ENCODE assay signal across 8 mouse cellular contexts in the genomic region with DNA sequence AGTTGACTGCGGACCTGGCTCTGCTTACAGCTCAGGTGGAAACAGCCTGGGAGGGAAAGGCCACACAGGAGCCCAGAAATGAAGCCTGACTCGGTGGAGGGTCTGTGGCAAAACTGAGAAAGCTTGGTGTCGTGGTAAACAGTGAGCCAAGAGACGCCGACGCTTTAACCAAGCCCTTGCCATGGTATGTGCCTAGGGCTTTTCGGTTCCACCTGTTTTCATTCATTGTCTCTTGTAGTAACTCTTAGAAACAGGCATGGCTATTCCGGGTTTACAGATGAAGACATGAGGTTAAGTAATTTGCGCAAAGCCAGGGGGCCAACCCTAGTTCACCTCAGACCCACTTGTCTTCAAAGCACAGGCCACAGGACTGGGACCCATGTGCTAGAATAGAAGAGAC. TPM values are rescaled to one million over a fixed set of nuclear protein-coding genes. Genes with fewer than 3 reads are reported as not detected.
DNase-seq lines count a peak whose midpoint lies in the region; ATAC-seq and TF ChIP-seq lines count a peak whose summit lies in the region.

No protein-coding gene starts in this region.

- DNase-seq in lung, embryonic 14.5 days, result no peak
- no peak for DNase-seq in lung, postnatal 4 days
- DNase-seq in limb, embryonic 11.5 days (ENCODE audit: low spot score), result no peak
- no peak for DNase-seq in T-cell, adult 2 months (ENCODE audit: low spot score)
- DNase-seq in adrenal gland, adult 18-20 months (ENCODE audit: low spot score in 2 of 2), result no peak
- no peak for DNase-seq in cerebellum, adult 18-20 months

- H3K9me3 ChIP-seq in lung, embryonic 14.5 days (ENCODE audit: low read depth, low read length), result no peaks in the 10 kb centered on the region
- no peaks in the 10 kb centered on the region for H3K9me3 ChIP-seq in limb, embryonic 11.5 days (ENCODE audit: control insufficient read depth, low read length)

- H3K27me3 ChIP-seq in lung, embryonic 14.5 days (ENCODE audit: insufficient read depth, low read length), result 0 out of 2 replicates have a peak, but pooled peaks cover 3% of the 10 kb centered on the region
- no peaks in the 10 kb centered on the region for H3K27me3 ChIP-seq in limb, embryonic 11.5 days (ENCODE audit: control insufficient read depth, insufficient read depth, low read length)

- peak overlapping the region; percentile 78 for H3K4me3 ChIP-seq in lung, embryonic 14.5 days (ENCODE audit: low read depth, low read length)
- H3K4me3 ChIP-seq in embryonic fibroblast, embryonic 13.5 days (ENCODE audit: insufficient read depth, low read length), result peak overlapping the region; percentile 73
- peak overlapping the region; percentile 89 for H3K4me3 ChIP-seq in limb, embryonic 11.5 days (ENCODE audit: low read depth, low read length)
- peak overlapping the region; percentile 69; the same call in 1 of the 2 replicates for H3K4me3 ChIP-seq in olfactory bulb, adult 2 months (ENCODE audit: insufficient read depth, low read depth, low read length)

- H3K27ac ChIP-seq in lung, embryonic 14.5 days (ENCODE audit: low read depth), result peak overlapping the region; percentile 50; the same call in 1 of the 2 replicates
- H3K27ac ChIP-seq in embryonic fibroblast, embryonic 13.5 days (ENCODE audit: insufficient read depth, low read length), result no peak overlapping the region
- H3K27ac ChIP-seq in limb, embryonic 11.5 days (replicated peaks; ENCODE audit: low read depth, low read length), result no peak overlapping the region
- H3K27ac ChIP-seq in olfactory bulb, adult 2 months (ENCODE audit: insufficient read depth, low read depth, low read length), result no peak overlapping the region

- no peaks in the 10 kb centered on the region for H3K36me3 ChIP-seq in lung, embryonic 14.5 days (ENCODE audit: insufficient read depth)
- H3K36me3 ChIP-seq in limb, embryonic 11.5 days (ENCODE audit: control insufficient read depth, insufficient read depth, low read length), result no peaks in the 10 kb centered on the region

- ATAC-seq in lung, embryonic 14.5 days (ENCODE audit: insufficient read depth), result no peak
- no peak for ATAC-seq in limb, embryonic 11.5 days (ENCODE audit: insufficient number of reproducible peaks, low FRiP score, low TSS enrichment, low read depth)

- TF ChIP-seq CTCF in lung, embryonic 14.5 days (IDR thresholded peaks at IDR 0.05; ENCODE audit: low read depth), result no peak
- no peak for TF ChIP-seq CTCF in embryonic fibroblast, embryonic 13.5 days (IDR thresholded peaks at IDR 0.05; ENCODE audit: borderline replicate concordance, insufficient read depth, low read length)
- TF ChIP-seq CTCF in olfactory bulb, adult 2 months (IDR thresholded peaks at IDR 0.05; ENCODE audit: insufficient read depth, low read depth, low read length), result no peak

- WGBS in lung, embryonic 14.5 days, result 52% methylated on average over 9 of the region's 9 CpGs
- 55% methylated on average over 9 of the region's 9 CpGs for WGBS in limb, embryonic 11.5 days
- 63% methylated on average over 9 of the region's 9 CpGs for WGBS in olfactory bulb, adult 2 months

- peak overlapping the region; percentile 75 for H3K9ac ChIP-seq in lung, embryonic 14.5 days
- no peak overlapping the region for H3K9ac ChIP-seq in limb, embryonic 11.5 days (ENCODE audit: low read length)

- peak overlapping the region; percentile 88 for H3K4me2 ChIP-seq in lung, embryonic 14.5 days
- H3K4me2 ChIP-seq in limb, embryonic 11.5 days (ENCODE audit: low read depth, severe bottlenecking), result peak overlapping the region; percentile 93

- TF ChIP-seq POLR2A in embryonic fibroblast, embryonic 13.5 days (IDR thresholded peaks at IDR 0.05; ENCODE audit: low read depth, low read length), result no peak
- TF ChIP-seq POLR2A in olfactory bulb, adult 2 months (IDR thresholded peaks at IDR 0.05; ENCODE audit: insufficient read depth, low read depth, low read length), result no peak

- H3K4me1 ChIP-seq in lung, embryonic 14.5 days (ENCODE audit: insufficient read depth), result peaks cover 8% of the 10 kb centered on the region
- H3K4me1 ChIP-seq in embryonic fibroblast, embryonic 13.5 days (ENCODE audit: control insufficient read depth, insufficient read depth, low read length), result no peaks in the 10 kb centered on the region; the same call in 1 of the 2 replicates
- no peaks in the 10 kb centered on the region for H3K4me1 ChIP-seq in limb, embryonic 11.5 days (ENCODE audit: control insufficient read depth, insufficient read depth, low read length)
- H3K4me1 ChIP-seq in olfactory bulb, adult 2 months (ENCODE audit: control insufficient read depth, insufficient read depth, low read length), result peaks cover 6% of the 10 kb centered on the region; the same call in 1 of the 2 replicates

RNA-seq across cellular contexts. Expression of gene Creg1, which starts 1.0 kb away (rescaled TPM):
- 54.3 and 58.3 TPM in 2 replicates for polyA plus RNA-seq in lung, embryonic 14.5 days (2014; fragmentation: Nextera tagmentation; extraction: Ambion mirVana)
- polyA plus RNA-seq in embryonic fibroblast, embryonic 13.5 days (2011; ENCODE audit: insufficient read length, low read depth, missing spikeins), result 31.1 and 37.5 TPM in 2 replicates
- 33.6 and 41.6 TPM in 2 replicates for polyA plus RNA-seq in limb, embryonic 11.5 days (2014; fragmentation: Nextera tagmentation; extraction: Ambion mirVana)
- not detected in 2 replicates for polyA plus RNA-seq in olfactory bulb, adult 2 months (2012; ENCODE audit: insufficient read depth, insufficient read length, low replicate concordance, missing spikeins)
- 10 to 100 TPM; 68.6 to 77.2 TPM for total RNA-seq in adrenal gland, adult 18-20 months (2021)

RNA-seq across cellular contexts. Expression of gene Cd247, which starts 23.9 kb away (rescaled TPM):
- 1.1 and 1.5 TPM in 2 replicates for polyA plus RNA-seq in lung, embryonic 14.5 days (2014; fragmentation: Nextera tagmentation; extraction: Ambion mirVana)
- polyA plus RNA-seq in embryonic fibroblast, embryonic 13.5 days (2011; ENCODE audit: insufficient read length, low read depth, missing spikeins), result not detected in 2 replicates
- polyA plus RNA-seq in limb, embryonic 11.5 days (2014; fragmentation: Nextera tagmentation; extraction: Ambion mirVana), result 1.2 and 1.6 TPM in 2 replicates
- 189 TPM in 1 of 2 replicates, not detected in the other for polyA plus RNA-seq in olfactory bulb, adult 2 months (2012; ENCODE audit: insufficient read depth, insufficient read length, low replicate concordance, missing spikeins)
- total RNA-seq in adrenal gland, adult 18-20 months (2021), result under 1 TPM; 0.20 to 0.74 TPM

RNA-seq across cellular contexts. Expression of gene Rcsd1, which starts 55.0 kb away (rescaled TPM):
- 22.9 and 25.2 TPM in 2 replicates for polyA plus RNA-seq in lung, embryonic 14.5 days (2014; fragmentation: Nextera tagmentation; extraction: Ambion mirVana)
- polyA plus RNA-seq in embryonic fibroblast, embryonic 13.5 days (2011; ENCODE audit: insufficient read length, low read depth, missing spikeins), result 1.5 and 2.3 TPM in 2 replicates
- polyA plus RNA-seq in limb, embryonic 11.5 days (2014; fragmentation: Nextera tagmentation; extraction: Ambion mirVana), result 6.1 and 8.9 TPM in 2 replicates
- 138 and 395 TPM in 2 replicates for polyA plus RNA-seq in olfactory bulb, adult 2 months (2012; ENCODE audit: insufficient read depth, insufficient read length, low replicate concordance, missing spikeins)
- 10 to 100 TPM; 13.5 to 15.2 TPM for total RNA-seq in adrenal gland, adult 18-20 months (2021)

Comparison
In these comparisons a context has a peak if more than half of its experiments do, and no peak if none do; other contexts are left out.
1. RNA of gene Creg1, which starts 1.0 kb away (polyA plus RNA-seq): 54.3 to 58.3 TPM in lung, embryonic 14.5 days, 33.6 to 41.6 TPM in limb, embryonic 11.5 days and 31.1 to 37.5 TPM in embryonic fibroblast, embryonic 13.5 days; not detected in olfactory bulb, adult 2 months; every median in the first group is over 10 times any median in the second.
2. RNA of gene Cd247, which starts 23.9 kb away (polyA plus RNA-seq): 189 TPM in olfactory bulb, adult 2 months; 1.2 to 1.6 TPM in limb, embryonic 11.5 days, 1.1 to 1.5 TPM in lung, embryonic 14.5 days and not detected in embryonic fibroblast, embryonic 13.5 days; every median in the first group is over 10 times any median in the second.
3. Peak in every context shown above with its lines, with median percentiles within 50 percentile points of each other: H3K4me3 ChIP-seq.